Mouse (Mus musculus): ENCODE data around the gene Trip6.

GRCm38 (mm10) chr5:137289591-137290365 is 24.4 kb downstream of the Trip6 start:
- TF ChIP-seq CTCF (IDR thresholded peaks at IDR 0.05; ENCODE audit: control insufficient read depth, insufficient read depth, low read length): no peak
- peak; percentile 69 for TF ChIP-seq POLR2A (IDR thresholded peaks at IDR 0.05; ENCODE audit: borderline replicate concordance, control insufficient read depth, low read depth, low read length)

Measured in bone marrow, adult 2 months (tissue).